Mouse (Mus musculus) heart, postnatal 0 days (tissue): ENCODE measurements at regions not wholly inside any gene's neighbourhood (a gene's known extent, or its start where the extent isn't known, plus 50 kb on each side); places are given as distances from the start of the nearest gene placed in this dataset.

ENCODE experiments used
- ATAC-seq: fragments of 200-750 bp; cut with Nextera tagmentation; 2 replicates; pipeline ENCODE4 v1.8.0; 2017; ENCODE audit warnings: low read depth, moderate number of reproducible peaks, moderate library complexity; ENCODE audit not compliant: insufficient read depth
- DNase-seq: peaks from one replicate; pipeline ENCODE4 v3.0.0-alpha.2; 2016; ENCODE audit warnings: low spot score
- H3K27ac ChIP-seq: fragments of 300-500 bp; sonication (generic); 2 replicates; pipeline ENCODE4 v1.5.1; 2014; ENCODE audit warnings: low read depth, mild to moderate bottlenecking
- H3K27me3 ChIP-seq: fragments of 300-500 bp; sonication (generic); 2 replicates; pipeline ENCODE4 v1.6.1; 2014; ENCODE audit warnings: low read length, mixed read lengths; ENCODE audit not compliant: control insufficient read depth, insufficient read depth
- H3K36me3 ChIP-seq: fragments of 300-500 bp; sonication (generic); replicated peaks from 2 replicates; pipeline ENCODE4 v1.6.1; 2014; ENCODE audit warnings: low read length, mixed read lengths; ENCODE audit not compliant: control insufficient read depth, insufficient read depth
- H3K4me1 ChIP-seq: fragments of 300-500 bp; sonication (generic); 2 replicates; pipeline ENCODE4 v1.6.1; 2014; ENCODE audit warnings: antibody characterized with exemption; ENCODE audit not compliant: control insufficient read depth, insufficient read depth
- H3K4me2 ChIP-seq: fragments of 300-500 bp; sonication (generic); 2 replicates; pipeline ENCODE4 v1.6.1; 2014; ENCODE audit warnings: low read depth, mild to moderate bottlenecking, low read length, moderate library complexity
- H3K4me3 ChIP-seq: fragments of 300-500 bp; sonication (generic); 2 replicates; pipeline ENCODE4 v1.5.1; 2014; ENCODE audit warnings: low read depth, low read length
- H3K9ac ChIP-seq: fragments of 300-500 bp; sonication (generic); replicated peaks from 2 replicates; pipeline ENCODE4 v1.6.1; 2014; ENCODE audit warnings: low read depth, low read length, mixed read lengths
- H3K9me3 ChIP-seq: fragments of 300-500 bp; sonication (generic); replicated peaks from 2 replicates; pipeline ENCODE4 v1.6.1; 2016; ENCODE audit warnings: low read length; ENCODE audit not compliant: control insufficient read depth
- CTCF ChIP-seq: IDR thresholded peaks from 2 replicates; pipeline ENCODE4 v1.5.1; 2016; ENCODE audit warnings: antibody characterized with exemption, control low read depth, low read depth
- EP300 ChIP-seq: IDR thresholded peaks from 2 replicates; pipeline ENCODE4 v1.6.1; 2016; ENCODE audit warnings: antibody characterized with exemption, low read depth
- WGBS: fragments of 180-500 bp; shearing (Covaris S2); extraction: QIAGEN DNeasy Blood & Tissue Kit; methylation state at CpG from one replicate; pipeline ENCODE4 v1.1.7; 2014; 5-methylcytosine and 5-hydroxymethylcytosine counted together

DNA sequence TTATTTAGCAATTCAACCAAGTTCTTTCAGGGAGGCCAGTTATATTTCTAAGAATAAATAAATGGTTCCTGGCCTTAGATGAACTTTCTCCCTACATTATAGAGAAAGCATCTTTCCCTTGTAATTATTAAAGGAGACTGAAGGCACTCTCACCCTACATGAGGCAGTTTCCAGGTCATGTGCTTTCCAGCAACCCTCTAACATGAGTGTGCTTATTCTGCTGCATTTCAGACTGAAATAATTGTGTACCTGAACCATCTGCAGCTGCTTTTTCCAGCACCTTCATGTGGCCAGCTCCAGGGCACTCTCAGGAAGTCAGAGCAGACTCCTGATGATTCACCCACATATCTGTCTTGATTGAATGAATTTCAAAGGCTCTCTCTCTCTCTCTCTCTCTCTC, 917.8 kb upstream of the Gm5150 start:
- H3K4me2 ChIP-seq, result no peak overlapping the region
- H3K9ac ChIP-seq, result no peak overlapping the region
- H3K27ac ChIP-seq, result no peak overlapping the region
- TF ChIP-seq EP300 (no peak), CTCF (no peak)
- no peaks in the 10 kb centered on the region for H3K4me1 ChIP-seq
- no peak overlapping the region for H3K4me3 ChIP-seq
- H3K9me3 ChIP-seq, result no peaks in the 10 kb centered on the region
- H3K36me3 ChIP-seq, result no peaks in the 10 kb centered on the region
- no peaks in the 10 kb centered on the region for H3K27me3 ChIP-seq
- ATAC-seq (no peak), DNase-seq (no peak)

DNA sequence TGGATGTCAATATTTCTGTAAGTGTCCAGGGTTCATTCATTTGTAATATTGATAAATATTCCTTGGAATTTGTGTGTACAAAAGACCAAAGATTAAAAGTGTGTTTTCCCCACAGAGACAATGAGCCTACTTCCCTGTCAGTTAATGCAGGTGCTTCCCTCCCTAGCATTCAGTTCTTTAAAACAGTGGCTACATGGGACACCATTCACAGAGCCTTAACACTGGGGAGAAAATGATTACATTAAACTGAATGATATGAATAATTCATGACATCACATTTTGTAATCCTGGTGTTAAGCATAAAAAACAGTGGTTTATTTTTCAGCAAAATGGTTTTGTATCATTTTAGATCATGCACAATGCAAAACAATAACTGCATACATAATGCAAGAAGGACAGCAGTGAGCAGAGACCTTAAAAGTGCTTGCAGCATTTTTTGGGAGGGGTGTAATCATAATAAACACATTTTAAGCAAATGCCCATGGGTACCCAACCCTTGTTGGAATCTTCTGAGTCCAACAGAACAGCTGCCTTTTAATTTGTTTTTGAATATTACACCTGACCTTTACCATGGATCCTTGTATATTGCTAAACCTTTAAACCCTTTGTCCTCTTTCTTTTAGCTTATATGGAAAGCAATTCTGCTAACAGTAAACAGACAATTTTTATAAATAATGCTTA, 917.1 kb upstream of the Gm5150 start:
- H3K36me3 ChIP-seq, result no peaks in the 10 kb centered on the region
- no peaks in the 10 kb centered on the region for H3K9me3 ChIP-seq
- no peaks in the 10 kb centered on the region for H3K4me1 ChIP-seq
- no peak overlapping the region for H3K9ac ChIP-seq
- H3K27me3 ChIP-seq, result no peaks in the 10 kb centered on the region
- H3K27ac ChIP-seq, result no peak overlapping the region
- no peak for TF ChIP-seq EP300
- no peak for TF ChIP-seq CTCF
- ATAC-seq (no peak), DNase-seq (no peak)
- H3K4me2 ChIP-seq, result no peak overlapping the region
- no peak overlapping the region for H3K4me3 ChIP-seq

DNA sequence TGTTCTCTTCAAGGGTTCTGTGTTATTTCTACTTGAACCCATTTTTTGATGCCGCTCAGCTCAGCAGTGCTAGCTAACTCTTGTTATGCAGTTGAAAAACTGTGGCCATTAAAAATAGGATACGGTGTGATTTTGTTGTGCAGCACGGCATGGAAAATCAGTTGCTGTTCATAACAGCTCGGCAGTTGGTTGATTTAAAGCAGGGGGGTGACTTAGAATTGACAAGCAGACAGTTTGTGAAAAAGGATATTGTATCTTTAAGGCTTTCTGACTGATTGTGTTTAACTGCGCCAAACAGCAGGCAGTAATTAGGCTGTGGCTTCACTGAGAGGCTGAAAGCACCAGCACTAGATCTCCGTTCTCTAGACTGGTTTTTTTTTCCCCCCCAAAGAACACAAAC, 915.1 kb upstream of the Gm5150 start:
- H3K27me3 ChIP-seq, result no peaks in the 10 kb centered on the region
- H3K9ac ChIP-seq, result no peak overlapping the region
- no peak for ATAC-seq
- no peak overlapping the region for H3K4me2 ChIP-seq
- no peak overlapping the region for H3K27ac ChIP-seq
- no peak overlapping the region for H3K4me3 ChIP-seq
- WGBS, result 67% methylated on average over 6 of the region's 6 CpGs
- TF ChIP-seq EP300, result no peak
- no peak for TF ChIP-seq CTCF
- H3K36me3 ChIP-seq, result no peaks in the 10 kb centered on the region
- no peaks in the 10 kb centered on the region for H3K4me1 ChIP-seq
- no peaks in the 10 kb centered on the region for H3K9me3 ChIP-seq
- no peak for DNase-seq

GRCm38 (mm10) chr3:16918374-16918773, 912.1 kb upstream of the Gm5150 start:
- H3K27ac ChIP-seq, result no peak overlapping the region
- no peaks in the 10 kb centered on the region for H3K4me1 ChIP-seq
- DNase-seq (no peak), ATAC-seq (no peak)
- H3K27me3 ChIP-seq, result no peaks in the 10 kb centered on the region
- no peaks in the 10 kb centered on the region for H3K9me3 ChIP-seq
- no peak overlapping the region for H3K9ac ChIP-seq
- 73% methylated on average over 2 of the region's 2 CpGs for WGBS
- H3K4me3 ChIP-seq, result no peak overlapping the region
- no peaks in the 10 kb centered on the region for H3K36me3 ChIP-seq
- H3K4me2 ChIP-seq, result no peak overlapping the region
- no peak for TF ChIP-seq CTCF
- no peak for TF ChIP-seq EP300

- H3K4me2 ChIP-seq, result no peak overlapping the region
- no peaks in the 10 kb centered on the region for H3K4me1 ChIP-seq
- no peak overlapping the region for H3K9ac ChIP-seq
- DNase-seq (no peak), ATAC-seq (no peak)
- H3K4me3 ChIP-seq, result no peak overlapping the region
- H3K27me3 ChIP-seq, result no peaks in the 10 kb centered on the region
- no peaks in the 10 kb centered on the region for H3K9me3 ChIP-seq
- TF ChIP-seq EP300 (no peak), CTCF (no peak)
- H3K27ac ChIP-seq, result no peak overlapping the region
- no peaks in the 10 kb centered on the region for H3K36me3 ChIP-seq
- 51% methylated on average over 2 of the region's 2 CpGs for WGBS
These were observed 909.8 kb upstream of the Gm5150 start for GRCm38 (mm10) chr3:16916072-16916403.

- no peak overlapping the region for H3K9ac ChIP-seq
- H3K4me3 ChIP-seq, result no peak overlapping the region
- H3K4me2 ChIP-seq, result no peak overlapping the region
- no peaks in the 10 kb centered on the region for H3K36me3 ChIP-seq
- ATAC-seq, result no peak
- no peaks in the 10 kb centered on the region for H3K27me3 ChIP-seq
- no peak overlapping the region for H3K27ac ChIP-seq
- WGBS, result 54% methylated on average over 2 of the region's 2 CpGs
- TF ChIP-seq EP300 (no peak), CTCF (no peak)
- no peaks in the 10 kb centered on the region for H3K4me1 ChIP-seq
- H3K9me3 ChIP-seq, result no peaks in the 10 kb centered on the region
- no peak for DNase-seq
These were observed 909.3 kb upstream of the Gm5150 start for GRCm38 (mm10) chr3:16915389-16916071.
